ENCODE assay signal across 23 mouse cellular contexts in genomic region chr14:80070580-80070979, GRCm38 (mm10).
DNase-seq lines count a peak whose midpoint lies in the region; ATAC-seq and TF ChIP-seq lines count a peak whose summit lies in the region.
"Had no signal": no experiment of that assay in that cellular context is flagged by ENCODE, and none has a peak within 500 bp of the region (broad histone marks: within the 10 kb centered on the region; RNA-seq: fewer than 3 reads in every experiment).

No protein-coding gene starts in this region.

- WGBS in forebrain, embryonic 16.5 days: 28% methylated on average over 3 of the region's 3 CpGs
- WGBS in midbrain, postnatal 0 days: 61% methylated on average over 3 of the region's 3 CpGs

- peaks cover 3% of the 10 kb centered on the region; the same call in 1 of the 2 replicates for H3K4me1 ChIP-seq in forebrain, embryonic 16.5 days (replicated peaks; ENCODE audit: control insufficient read depth, insufficient read depth, low read length)
- no peaks in the 10 kb centered on the region for H3K4me1 ChIP-seq in midbrain, postnatal 0 days (ENCODE audit: insufficient read depth, low read length)
- H3K4me1 ChIP-seq: embryonic facial prominence, embryonic 13.5 days; hindbrain, embryonic 12.5 days had no signal

- H3K36me3 ChIP-seq in forebrain, embryonic 16.5 days (ENCODE audit: control insufficient read depth, insufficient read depth): no peaks in the 10 kb centered on the region
- H3K36me3 ChIP-seq in midbrain, postnatal 0 days (ENCODE audit: insufficient read depth, low read length): no peaks in the 10 kb centered on the region
- H3K36me3 ChIP-seq: embryonic facial prominence, embryonic 13.5 days; G1E; heart, embryonic 13.5 days; hindbrain, embryonic 12.5 days had no signal

- no peak overlapping the region for H3K9ac ChIP-seq in forebrain, embryonic 16.5 days (replicated peaks; ENCODE audit: low read depth, low read length)
- no peak overlapping the region for H3K9ac ChIP-seq in midbrain, postnatal 0 days (replicated peaks; ENCODE audit: low read length, poor library complexity, severe bottlenecking)
- H3K9ac ChIP-seq: embryonic facial prominence, embryonic 13.5 days; heart, embryonic 13.5 days; hindbrain, embryonic 12.5 days had no signal

- peak overlapping the region; percentile 35 for H3K4me3 ChIP-seq in layer of hippocampus, adult 2 months
- no peak overlapping the region for H3K4me3 ChIP-seq in forebrain, embryonic 16.5 days (replicated peaks; ENCODE audit: low read length)
- no peak overlapping the region for H3K4me3 ChIP-seq in midbrain, postnatal 0 days (ENCODE audit: low read depth, low read length)
- H3K4me3 ChIP-seq: embryonic facial prominence, embryonic 13.5 days; gastrocnemius, adult 2 months; heart, embryonic 13.5 days; hindbrain, embryonic 12.5 days had no signal

- H3K27me3 ChIP-seq in forebrain, embryonic 16.5 days (replicated peaks; ENCODE audit: control insufficient read depth, insufficient read depth, low read length): no peaks in the 10 kb centered on the region
- no peaks in the 10 kb centered on the region for H3K27me3 ChIP-seq in midbrain, postnatal 0 days (ENCODE audit: insufficient read depth, low read length)
- H3K27me3 ChIP-seq: embryonic facial prominence, embryonic 13.5 days; heart, embryonic 13.5 days; hindbrain, embryonic 12.5 days had no signal

- peak; percentile 40; the same call in 1 of the 2 replicates for ATAC-seq in forebrain, embryonic 16.5 days
- no peak for ATAC-seq in midbrain, postnatal 0 days (ENCODE audit: low FRiP score)
- ATAC-seq: CD4-positive, CD25-positive, alpha-beta regulatory T cell, adult 4 months; hindbrain, embryonic 16.5 days; inflammation-experienced regulatory T-cells, adult 6 months; intestine, postnatal 0 days had no signal

- peak overlapping the region; percentile 79 for H3K27ac ChIP-seq in layer of hippocampus, adult 2 months
- no peak overlapping the region for H3K27ac ChIP-seq in forebrain, embryonic 16.5 days (ENCODE audit: low read length)
- H3K27ac ChIP-seq in midbrain, postnatal 0 days (ENCODE audit: low read depth, low read length): no peak overlapping the region
- H3K27ac ChIP-seq: embryonic facial prominence, embryonic 13.5 days; gastrocnemius, adult 2 months; heart, embryonic 13.5 days; hindbrain, embryonic 12.5 days had no signal

- no peak overlapping the region for H3K4me2 ChIP-seq in forebrain, embryonic 16.5 days (ENCODE audit: low read length)
- no peak overlapping the region for H3K4me2 ChIP-seq in midbrain, postnatal 0 days (ENCODE audit: low read depth, low read length, poor library complexity, severe bottlenecking)
- H3K4me2 ChIP-seq: embryonic facial prominence, embryonic 13.5 days; heart, embryonic 13.5 days; hindbrain, embryonic 12.5 days had no signal

- peak; percentile 5 for DNase-seq in cerebellum, adult 9-10 months
- DNase-seq in cerebellum, adult 11 months: no peak
- DNase-seq in layer of hippocampus, adult 2 months (ENCODE audit: low spot score in 2 of 2): peak in 1 of 2 experiments; percentile 33
- DNase-seq in layer of hippocampus, adult 9-11 months: no peak
- DNase-seq in testis, postnatal 14 days (ENCODE audit: low spot score): no peak
- DNase-seq in midbrain, postnatal 0 days (ENCODE audit: low spot score): no peak
- DNase-seq: adrenal gland, postnatal 36 days; B cell, adult 2 months; cerebellum, adult 11-12 months; cerebellum, adult 9-11 months; cerebellum, postnatal 36 days; gastrocnemius, adult 2 months; gastrocnemius, postnatal 25 days; heart, postnatal 4 days had no signal

- no peaks in the 10 kb centered on the region for H3K9me3 ChIP-seq in forebrain, embryonic 16.5 days (ENCODE audit: control insufficient read depth, low read length)
- no peaks in the 10 kb centered on the region for H3K9me3 ChIP-seq in midbrain, postnatal 0 days (ENCODE audit: low read length)
- H3K9me3 ChIP-seq: embryonic facial prominence, embryonic 13.5 days; heart, embryonic 13.5 days; hindbrain, embryonic 12.5 days had no signal

- 0 out of 2 replicates have a peak, but pooled peaks have one; percentile 10 for TF ChIP-seq CTCF in layer of hippocampus, adult 2 months (conservative IDR thresholded peaks at IDR 0.05)
- TF ChIP-seq CTCF in midbrain, postnatal 0 days (IDR thresholded peaks at IDR 0.05): no peak
